Mouse (Mus musculus): ENCODE results near the gene Astl.

Astl gene

DNA sequence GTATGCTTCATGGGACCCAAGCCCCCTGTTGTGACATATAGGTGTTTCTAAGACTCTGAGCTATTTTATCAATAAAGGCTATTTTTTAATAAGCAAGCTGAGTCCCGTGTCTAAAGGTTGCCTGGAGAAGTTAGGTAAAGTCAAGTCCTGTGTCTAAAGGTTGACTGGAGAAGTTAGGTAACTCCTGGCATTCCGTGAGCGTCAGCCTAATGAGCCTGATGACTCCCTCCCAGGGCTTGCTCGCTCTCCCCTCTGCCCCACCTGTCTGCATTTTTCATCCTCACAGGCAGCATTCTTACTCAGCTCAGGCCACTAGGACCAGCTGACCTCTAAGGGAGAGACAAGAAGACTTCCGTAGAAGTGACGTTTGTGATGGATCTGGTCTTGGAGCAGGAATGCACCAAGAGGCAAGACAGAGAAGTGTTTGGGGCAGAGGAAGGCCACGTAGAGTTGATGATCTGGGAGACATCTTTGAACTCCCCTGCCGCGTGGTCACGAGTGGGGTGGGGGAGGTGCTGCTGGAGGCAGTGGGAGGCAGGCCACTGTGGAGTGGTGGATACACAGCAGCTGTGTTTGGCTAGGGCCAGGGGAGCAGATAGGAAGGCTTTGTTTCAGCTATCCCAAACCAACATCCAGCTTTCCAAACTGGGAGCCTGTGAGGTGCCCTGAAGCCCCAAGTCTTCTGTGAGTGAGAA, 28.8 kb downstream of the Astl start:
- no peak for DNase-seq (ENCODE audit: low spot score)

DNA sequence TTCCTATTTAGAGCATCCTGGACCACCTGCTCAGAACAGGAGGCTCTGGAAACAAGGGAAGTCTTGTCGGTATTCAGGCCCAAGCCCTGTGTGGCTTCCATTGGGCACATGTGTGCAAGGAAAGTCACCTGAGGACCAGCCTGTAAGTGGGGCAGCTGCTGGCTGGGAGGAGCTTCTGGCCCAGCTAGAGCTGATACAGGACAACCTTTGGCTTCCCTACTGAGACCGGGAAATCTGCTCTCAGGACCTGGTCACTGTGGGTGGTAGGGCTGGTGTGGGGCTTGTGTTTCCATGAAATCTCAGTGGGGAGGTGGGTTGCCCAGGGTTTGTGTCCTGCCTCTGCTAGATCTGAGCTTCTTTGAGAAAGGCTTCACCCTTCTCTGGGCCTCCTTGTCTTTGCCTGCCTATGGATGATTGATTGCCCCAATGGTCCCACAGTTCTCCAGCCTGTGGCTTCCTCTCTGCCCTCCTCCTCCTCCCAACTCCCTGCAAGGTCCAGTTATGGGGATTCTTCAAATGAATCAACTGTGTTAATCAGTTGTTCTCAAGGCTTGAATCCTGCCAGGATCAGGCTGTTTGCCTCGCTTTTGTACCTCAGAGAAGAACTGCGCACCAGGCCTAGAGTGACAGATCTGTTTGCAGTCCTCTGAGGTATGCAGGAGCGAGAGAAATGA, 31.4 kb downstream of the Astl start:
- DNase-seq (ENCODE audit: low spot score), result no peak

DNA sequence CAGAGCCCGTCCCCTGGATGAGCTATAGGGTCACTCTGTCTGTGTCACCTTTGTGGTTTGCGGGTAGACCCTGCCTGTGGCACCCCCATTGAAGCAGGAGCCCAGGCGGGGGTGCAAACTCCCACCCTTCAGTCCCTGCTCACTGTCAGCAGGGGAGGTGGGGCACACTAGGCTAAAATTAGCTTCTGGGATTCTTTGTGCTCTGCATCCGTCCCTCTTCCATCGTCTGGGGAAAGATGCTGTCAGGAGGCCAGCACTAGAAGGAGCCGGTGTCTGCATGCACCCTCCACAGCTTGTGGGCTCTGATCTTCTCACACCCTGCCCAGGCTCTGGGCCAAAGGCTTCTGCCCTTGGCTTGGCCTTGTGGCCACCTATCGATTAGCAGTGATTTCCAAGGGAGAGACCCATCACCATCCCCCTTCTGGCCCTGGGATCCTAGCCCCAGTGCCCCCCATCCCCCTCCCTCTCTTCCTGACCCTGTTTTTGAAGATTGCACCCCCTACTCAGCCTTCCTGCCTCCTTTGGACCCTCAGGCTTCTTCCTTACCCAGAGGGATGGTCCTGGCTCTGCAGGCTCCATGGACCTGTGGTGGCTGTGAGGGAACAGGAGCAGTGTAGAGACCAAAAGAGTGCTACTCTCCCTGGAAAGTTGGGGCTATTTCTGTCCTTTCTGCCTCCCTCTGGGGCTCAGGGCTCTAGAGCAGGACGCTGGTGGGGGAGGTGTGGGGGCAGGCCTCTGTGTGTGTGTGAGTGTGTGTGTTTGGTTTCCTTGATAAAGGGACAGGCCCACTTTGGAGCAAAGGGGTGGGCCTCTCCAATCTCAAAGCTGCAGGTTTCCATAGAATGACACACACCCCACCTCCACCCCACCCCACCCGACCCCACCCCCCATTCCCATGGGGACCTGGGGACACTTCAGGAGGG, 32.4 kb downstream of the Astl start:
- DNase-seq (ENCODE audit: low spot score), result no peak

DNA sequence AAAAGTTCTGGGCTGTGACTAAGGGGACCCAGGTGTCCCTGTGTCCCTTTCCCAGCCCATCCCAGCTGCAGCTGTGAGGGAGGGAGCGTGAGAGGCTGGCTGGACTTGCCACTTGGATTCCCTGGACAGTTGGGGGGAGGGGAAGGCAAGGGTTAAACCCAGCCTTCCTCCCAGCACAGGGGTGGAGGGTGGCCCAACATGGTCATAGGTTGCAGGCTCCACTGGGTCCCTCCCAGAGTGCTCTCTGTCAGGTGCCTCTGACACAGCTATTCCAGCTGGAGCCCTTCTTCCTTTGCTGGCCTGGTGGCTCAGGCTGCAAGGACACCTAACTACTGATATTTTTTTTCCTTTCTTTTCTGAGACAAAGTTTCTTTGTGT, 33.0 kb downstream of the Astl start:
- no peak for DNase-seq (ENCODE audit: low spot score)

DNA sequence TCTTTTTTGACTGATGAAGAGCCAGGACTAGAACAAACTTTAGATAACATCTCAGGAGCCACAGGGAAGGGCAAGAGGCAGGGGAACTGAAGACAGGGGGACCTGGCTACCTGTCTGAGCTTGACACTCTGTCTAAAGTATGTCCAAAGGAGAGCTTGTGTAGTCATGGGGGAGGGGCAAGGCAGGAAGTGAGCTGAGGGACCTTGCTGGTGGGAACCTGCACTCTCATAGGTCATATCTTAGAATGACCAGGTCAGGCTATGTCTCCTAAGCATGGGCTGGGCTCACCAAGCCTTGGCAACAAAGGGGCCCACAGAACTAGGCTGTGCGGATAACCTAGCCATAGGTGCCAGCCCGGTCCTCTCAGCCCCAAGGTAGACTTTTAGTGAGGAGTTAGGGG, 33.6 kb downstream of the Astl start:
- DNase-seq (ENCODE audit: low spot score), result no peak

DNA sequence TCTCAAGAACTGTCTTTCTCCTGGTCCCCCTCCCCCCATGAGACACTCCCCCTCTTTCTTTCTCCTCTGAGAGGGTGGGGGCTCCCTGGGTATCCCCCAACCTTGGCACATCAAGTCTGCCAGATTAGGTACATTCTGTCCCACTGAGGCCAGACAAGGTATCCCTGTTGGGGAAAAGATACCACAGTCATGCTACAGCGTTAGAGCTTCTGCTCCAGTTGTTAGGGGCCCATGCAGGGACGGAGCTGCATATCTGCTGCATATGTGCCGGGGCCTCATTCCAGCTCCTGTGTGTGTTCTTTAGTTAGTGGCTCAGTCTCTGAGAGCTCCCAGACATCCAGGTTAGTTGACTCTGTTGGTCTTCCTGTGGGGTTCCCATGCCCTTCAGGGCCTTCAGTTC, 35.7 kb downstream of the Astl start:
- DNase-seq (ENCODE audit: low spot score), result no peak

DNA sequence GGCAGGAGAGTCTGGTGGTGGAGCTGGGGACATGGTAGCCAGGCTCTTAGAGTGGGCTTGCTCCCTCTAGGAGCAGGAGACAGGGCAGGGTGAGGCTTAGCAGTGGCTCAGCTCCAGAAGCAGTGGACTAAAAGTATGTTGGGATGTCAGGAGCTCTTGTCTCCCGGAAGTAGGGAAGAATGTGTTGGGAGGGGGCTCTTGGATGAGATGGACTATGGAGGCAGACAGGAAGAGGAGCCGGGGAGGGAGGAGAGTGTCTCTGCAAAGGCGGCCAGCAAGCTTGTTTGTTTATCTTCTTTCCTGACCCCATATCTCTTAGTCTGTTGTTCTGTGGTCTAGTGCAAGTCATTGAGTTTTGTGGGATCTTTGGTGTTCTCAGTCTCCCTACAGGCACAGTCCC, 36.6 kb downstream of the Astl start:
- no peak for DNase-seq (ENCODE audit: low spot score)

DNA sequence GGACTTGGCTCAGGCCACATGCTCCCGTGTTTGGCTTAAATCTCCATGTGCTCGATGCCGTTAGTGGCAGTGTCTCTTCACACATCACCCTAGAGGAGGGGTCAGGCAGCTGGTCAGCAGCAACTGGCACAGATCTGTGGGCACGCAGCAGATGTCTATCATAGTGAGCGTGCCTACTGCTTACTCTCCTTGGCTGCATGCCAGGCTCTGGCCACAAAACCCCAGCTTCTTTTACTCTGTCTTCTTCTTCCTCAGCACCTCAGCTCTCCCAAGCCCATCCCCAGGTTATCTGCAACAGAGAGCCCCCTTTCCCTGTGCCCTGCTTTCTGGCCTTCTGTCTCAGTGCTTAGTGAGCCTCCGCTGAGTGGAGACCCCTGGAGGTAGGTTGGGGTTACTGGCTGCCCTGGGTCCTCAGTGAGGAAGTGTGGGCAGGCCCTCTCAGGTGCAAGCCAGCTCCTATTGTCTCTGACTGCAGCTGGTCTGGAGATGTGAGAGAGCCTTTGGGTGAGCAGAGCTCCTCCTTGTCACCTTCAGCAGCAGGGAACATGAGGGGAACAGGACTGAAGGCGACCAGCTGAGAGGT, 37.4 kb downstream of the Astl start:
- no peak for DNase-seq (ENCODE audit: low spot score)

DNA sequence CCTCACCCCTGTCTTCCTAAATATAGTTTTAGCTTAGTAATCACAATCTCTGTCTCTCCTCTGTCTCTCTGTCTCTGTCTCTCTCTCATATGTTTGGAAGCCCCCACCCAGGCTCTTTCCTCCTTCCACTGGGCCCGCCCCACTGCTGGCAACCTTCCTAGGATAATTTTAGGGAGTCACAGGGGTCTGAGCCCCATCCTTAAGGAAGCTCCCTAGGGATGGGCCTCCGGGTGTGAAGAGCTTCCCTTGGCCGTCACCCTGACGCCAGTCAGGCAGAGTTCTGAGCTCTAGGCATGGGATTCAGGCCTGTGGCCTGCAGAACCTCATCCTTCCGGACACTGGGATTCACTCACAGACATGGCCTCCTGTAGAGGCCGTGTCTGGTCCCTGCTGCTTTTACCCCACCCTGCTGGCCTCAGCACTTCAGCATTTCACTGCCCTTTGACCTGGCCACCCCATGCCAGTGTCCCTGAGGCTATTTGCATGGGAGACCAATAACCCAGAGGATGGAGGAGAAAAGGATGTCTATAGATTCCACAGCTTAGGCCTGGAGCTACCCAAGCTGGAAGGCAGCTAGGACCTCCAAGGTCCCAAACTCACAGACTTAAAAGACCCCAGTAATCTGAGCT, 38.1 kb downstream of the Astl start:
- no peak for DNase-seq (ENCODE audit: low spot score)

DNA sequence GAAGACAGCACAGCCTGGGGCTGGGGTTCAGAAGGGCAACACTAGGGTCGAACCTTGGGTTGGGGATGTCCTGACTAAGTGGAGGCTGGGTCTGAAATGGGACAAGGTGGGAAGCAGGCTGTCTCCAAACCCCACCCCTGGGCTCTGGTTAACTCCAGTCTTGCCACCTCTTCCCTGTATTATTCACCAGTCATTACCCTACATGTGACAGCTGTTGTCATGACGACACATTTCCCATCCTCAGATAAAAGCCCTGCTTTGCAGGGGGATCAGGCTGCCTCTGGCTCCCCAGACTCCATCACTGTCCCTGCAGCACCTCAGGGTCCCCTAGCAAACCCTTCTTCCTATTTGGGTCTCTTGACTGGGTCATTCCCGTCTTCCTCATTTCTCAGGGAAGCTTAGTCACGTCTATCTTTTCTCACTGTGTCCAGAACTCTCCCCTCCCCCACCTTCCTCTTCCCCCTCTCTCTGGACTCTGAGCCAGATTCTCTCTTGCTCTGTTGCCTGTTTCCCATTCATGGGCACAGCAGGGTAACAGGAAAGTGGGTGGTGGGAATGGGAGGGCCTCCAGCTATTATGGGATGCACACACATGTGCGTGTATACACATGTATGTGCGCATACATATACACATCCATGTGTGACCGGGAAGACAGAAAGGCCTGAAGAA, 39.6 kb downstream of the Astl start:
- no peak for DNase-seq (ENCODE audit: low spot score)

DNA sequence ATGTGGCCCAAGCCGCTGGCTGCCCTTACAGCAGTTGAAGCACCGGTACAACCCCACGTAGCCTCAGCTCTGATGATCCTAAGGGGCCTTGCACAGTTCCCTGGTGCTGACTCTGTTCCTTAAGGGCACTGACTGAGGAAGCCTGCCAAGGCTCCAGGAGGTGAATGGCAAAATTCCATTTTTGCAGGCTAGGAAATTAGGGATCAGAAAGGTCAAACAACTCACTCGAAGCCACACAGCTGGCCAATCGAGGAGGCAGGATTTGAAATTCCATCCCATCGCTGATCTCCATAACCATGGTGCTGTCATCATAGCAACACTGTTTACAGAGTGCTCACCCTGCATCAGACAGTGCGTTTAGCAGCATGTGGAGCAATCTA, 40.2 kb downstream of the Astl start:
- no peak for DNase-seq (ENCODE audit: low spot score)

DNA sequence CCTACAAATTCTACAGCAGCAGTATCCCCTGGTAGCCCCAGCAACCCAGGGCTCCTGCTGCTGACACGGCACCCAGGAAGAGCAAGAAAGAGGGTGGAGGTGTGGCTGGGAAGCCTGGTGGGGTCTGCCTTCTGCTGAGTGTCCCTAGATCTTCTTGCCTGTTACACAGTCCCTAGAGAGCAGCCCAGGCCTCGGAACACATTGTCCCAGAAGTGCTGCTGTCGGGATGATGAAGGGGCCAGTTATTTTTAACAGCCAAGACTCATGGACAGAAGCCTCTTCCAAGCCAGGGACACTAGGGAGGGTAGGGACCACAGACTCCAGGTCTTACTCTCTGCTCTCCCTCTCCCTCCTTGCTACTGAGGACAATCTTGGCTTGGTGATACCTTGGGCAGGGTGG, 40.8 kb downstream of the Astl start:
- no peak for DNase-seq (ENCODE audit: low spot score)

DNA sequence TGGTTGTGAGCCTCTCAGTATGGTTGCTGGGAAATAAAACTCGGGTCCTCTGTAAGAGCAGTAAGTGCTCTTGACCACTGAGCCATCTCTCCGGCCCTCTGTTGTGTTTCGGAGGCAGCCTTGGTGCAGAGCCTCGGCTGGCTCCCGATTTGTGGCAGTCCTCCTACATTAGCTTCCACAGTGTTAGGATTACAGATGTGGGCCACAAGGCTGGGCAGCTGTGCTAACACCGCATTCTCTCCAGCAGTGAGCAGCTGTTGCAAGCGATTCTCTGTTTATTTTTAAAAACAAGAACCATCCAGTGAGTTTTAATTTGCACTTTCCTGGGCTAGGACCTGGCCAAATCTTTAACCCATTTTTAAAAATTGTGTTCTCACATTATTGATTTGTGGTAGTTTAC, 45.4 kb downstream of the Astl start:
- DNase-seq (ENCODE audit: low spot score), result no peak

DNA sequence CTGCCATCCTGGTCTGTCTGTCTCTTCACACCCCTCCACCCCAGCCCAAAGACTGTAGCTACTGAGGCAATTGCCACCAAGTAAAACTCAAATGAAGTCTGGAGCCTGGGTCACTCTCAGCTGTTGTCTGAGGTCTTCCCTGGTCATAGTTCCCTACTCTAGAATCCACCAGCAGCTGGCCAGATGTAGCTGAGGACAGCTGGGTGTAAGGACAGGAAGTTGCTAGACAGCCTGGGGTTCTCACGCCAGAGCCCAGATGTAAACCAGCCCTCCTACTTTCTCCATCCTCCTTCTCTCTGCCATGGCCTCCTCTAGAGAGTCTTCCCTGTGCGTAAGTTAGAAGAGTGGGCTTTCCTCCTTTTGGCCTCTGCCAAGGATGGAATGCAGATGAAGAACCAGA, 49.1 kb downstream of the Astl start:
- no peak for DNase-seq (ENCODE audit: low spot score)

DNA sequence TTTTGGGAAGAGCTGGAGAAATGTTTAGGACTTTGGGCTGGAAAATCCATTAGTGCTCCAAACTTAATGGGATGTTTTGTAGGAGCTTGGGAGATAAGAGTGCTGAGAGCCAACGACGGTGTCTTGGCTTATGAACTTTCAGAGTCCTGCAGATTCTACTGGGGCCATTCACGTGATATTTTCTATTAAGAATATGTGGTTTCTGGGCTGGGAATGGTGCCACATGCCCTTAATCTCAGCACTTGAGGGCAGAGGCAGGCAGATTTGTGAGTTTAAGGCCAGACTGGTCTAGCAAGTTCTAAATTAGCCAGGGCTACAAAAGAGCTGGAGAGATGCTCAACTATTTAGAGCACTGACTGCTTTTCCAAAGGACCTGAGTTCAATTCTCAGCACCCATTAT, 51.9 kb downstream of the Astl start:
- no peak for DNase-seq (ENCODE audit: low spot score)

DNA sequence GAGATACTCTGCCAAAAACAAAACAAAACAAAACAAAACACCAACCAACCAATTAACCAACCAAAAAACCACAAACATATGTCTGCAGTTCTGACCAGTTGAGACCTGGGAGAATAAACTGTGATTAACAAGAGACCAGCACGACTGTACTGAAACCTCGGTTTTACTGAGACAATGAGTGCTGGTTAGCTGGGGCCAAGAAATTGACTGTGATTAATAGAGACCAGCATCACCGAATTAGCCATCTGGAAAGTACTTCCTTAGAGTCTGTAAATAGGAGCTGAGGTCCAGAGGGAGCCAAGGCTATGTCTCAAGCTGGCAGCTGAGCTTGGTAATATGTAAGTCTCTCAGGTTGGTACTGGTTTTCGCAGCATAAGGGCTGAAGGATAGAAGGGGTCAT, 52.4 kb downstream of the Astl start:
- no peak for DNase-seq (ENCODE audit: low spot score)

DNA sequence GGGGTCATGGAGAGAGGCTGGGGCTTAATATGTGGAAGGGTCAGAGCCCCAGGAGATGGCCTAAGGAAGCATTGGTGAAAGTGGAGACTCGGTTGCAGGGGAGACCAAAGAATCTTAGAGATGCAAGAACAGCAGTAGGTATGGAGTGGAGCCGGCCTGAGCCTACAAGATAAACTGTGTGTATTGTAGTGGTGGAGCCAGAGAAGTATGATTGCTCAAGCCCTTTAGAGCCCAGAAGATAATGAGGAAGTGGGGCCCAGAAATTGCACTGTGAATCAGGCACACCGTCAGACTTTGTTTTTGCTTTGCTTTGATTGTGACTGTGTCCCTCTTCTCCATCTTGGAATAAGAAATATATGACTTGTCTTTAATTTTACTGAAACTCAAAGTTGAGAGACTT, 52.9 kb downstream of the Astl start:
- DNase-seq (ENCODE audit: low spot score), result no peak

DNA sequence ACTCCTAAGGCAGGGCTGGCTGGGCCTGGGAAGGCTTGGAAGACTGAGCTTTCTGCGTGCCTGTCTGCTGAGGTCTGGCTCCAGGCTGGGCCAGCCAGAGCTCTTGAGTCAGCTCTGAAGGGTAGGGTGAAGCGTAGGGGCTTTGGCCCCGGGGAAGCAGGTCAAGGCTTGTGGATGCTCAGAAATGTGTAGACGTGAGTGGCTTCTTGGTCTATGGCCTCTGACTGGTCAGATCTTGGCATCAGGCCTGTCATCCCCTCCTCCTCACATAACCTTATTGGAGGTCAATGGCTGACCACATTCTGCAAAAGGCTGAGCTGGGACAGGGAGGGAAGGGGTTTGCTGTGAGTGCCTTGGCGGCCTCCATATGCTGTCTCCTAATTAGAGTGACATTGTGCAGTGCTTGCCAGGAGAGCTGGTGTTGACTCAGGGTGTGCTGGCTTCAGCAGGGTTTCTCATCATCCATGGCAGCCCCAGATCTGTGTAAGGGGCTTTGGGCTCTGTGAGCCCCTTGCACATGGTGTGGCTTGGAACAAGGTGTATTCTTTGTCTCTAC, 56.2 kb downstream of the Astl start:
- no peak for DNase-seq (ENCODE audit: low spot score)

DNA sequence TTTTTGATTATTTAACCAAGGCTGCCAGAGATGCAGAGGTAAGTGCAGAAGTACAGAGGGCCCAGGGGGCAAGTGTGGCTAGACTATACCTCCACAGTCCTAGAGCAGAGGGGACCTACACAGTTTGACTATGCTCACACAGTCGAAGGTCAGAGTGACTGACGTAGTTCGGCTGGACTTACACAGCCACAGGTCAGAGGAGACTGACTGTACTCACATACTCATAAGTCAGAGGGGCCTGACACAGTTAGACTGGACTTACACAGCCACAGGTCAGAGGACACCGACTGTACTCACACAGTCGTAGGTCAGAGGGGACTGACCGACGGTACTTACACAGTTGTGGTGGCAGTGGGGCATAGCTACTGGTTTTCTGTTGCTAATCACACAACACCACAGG, 60.3 kb downstream of the Astl start:
- no peak for DNase-seq (ENCODE audit: low spot score)

Data from urinary bladder, postnatal 10 days (tissue).